24 mouse cellular contexts compared by ENCODE assay signal in genomic region chr13:73141302-73141701, GRCm38 (mm10).
DNase-seq lines count a peak whose midpoint lies in the region; ATAC-seq and TF ChIP-seq lines count a peak whose summit lies in the region.
"Had no signal": no experiment of that assay in that cellular context is flagged by ENCODE, and none has a peak within 500 bp of the region (broad histone marks: within the 10 kb centered on the region; RNA-seq: fewer than 3 reads in every experiment).

No protein-coding gene starts in this region.

- TF ChIP-seq POLR2A in brain, embryonic 14.5 days (IDR thresholded peaks at IDR 0.05; ENCODE audit: borderline replicate concordance, extremely low read depth, insufficient read depth, insufficient read length, poor library complexity, severe bottlenecking): no peak

- peaks cover 6% of the 10 kb centered on the region; the same call in 1 of the 2 replicates for H3K4me1 ChIP-seq in forebrain, embryonic 15.5 days
- H3K4me1 ChIP-seq in forebrain, embryonic 12.5 days: no peaks in the 10 kb centered on the region
- H3K4me1 ChIP-seq in heart, embryonic 11.5 days (ENCODE audit: control insufficient read depth, insufficient read depth, low read length): no peaks in the 10 kb centered on the region
- H3K4me1 ChIP-seq: embryonic facial prominence, embryonic 12.5 days; embryonic facial prominence, embryonic 15.5 days; heart, embryonic 13.5 days; hindbrain, embryonic 12.5 days; hindbrain, embryonic 15.5 days had no signal

- peak; percentile 51; the same call in 1 of the 2 replicates for ATAC-seq in forebrain, embryonic 15.5 days (replicated peaks)
- ATAC-seq in forebrain, embryonic 12.5 days (ENCODE audit: low FRiP score): no peak
- ATAC-seq in heart, embryonic 11.5 days (replicated peaks; ENCODE audit: insufficient number of reproducible peaks, low FRiP score, low TSS enrichment): no peak
- ATAC-seq: CD4-positive, CD25-positive, alpha-beta regulatory T cell, adult 4 months; intestine, postnatal 0 days had no signal

- no peaks in the 10 kb centered on the region for H3K36me3 ChIP-seq in forebrain, embryonic 15.5 days
- H3K36me3 ChIP-seq in forebrain, embryonic 12.5 days (replicated peaks): no peaks in the 10 kb centered on the region
- no peaks in the 10 kb centered on the region for H3K36me3 ChIP-seq in heart, embryonic 11.5 days (ENCODE audit: control insufficient read depth, insufficient read depth, low read length)
- H3K36me3 ChIP-seq: embryonic facial prominence, embryonic 12.5 days; embryonic facial prominence, embryonic 15.5 days; heart, embryonic 13.5 days; hindbrain, embryonic 12.5 days; hindbrain, embryonic 15.5 days had no signal

- H3K9me3 ChIP-seq in forebrain, embryonic 15.5 days: no peaks in the 10 kb centered on the region
- H3K9me3 ChIP-seq in forebrain, embryonic 12.5 days: no peaks in the 10 kb centered on the region
- H3K9me3 ChIP-seq in heart, embryonic 11.5 days (replicated peaks; ENCODE audit: control insufficient read depth, low read length): no peaks in the 10 kb centered on the region
- H3K9me3 ChIP-seq: embryonic facial prominence, embryonic 12.5 days; embryonic facial prominence, embryonic 15.5 days; hindbrain, embryonic 12.5 days had no signal

- H3K4me2 ChIP-seq in forebrain, embryonic 15.5 days (replicated peaks): no peak overlapping the region
- H3K4me2 ChIP-seq in forebrain, embryonic 12.5 days: no peak overlapping the region
- no peak overlapping the region for H3K4me2 ChIP-seq in heart, embryonic 11.5 days
- H3K4me2 ChIP-seq: embryonic facial prominence, embryonic 12.5 days; embryonic facial prominence, embryonic 15.5 days; heart, embryonic 13.5 days; hindbrain, embryonic 12.5 days; hindbrain, embryonic 15.5 days had no signal

- H3K27ac ChIP-seq in forebrain, embryonic 15.5 days (replicated peaks): no peak overlapping the region
- H3K27ac ChIP-seq in forebrain, embryonic 12.5 days: no peak overlapping the region
- H3K27ac ChIP-seq in heart, embryonic 11.5 days (ENCODE audit: low read depth, low read length): no peak overlapping the region
- H3K27ac ChIP-seq: embryonic facial prominence, embryonic 12.5 days; embryonic facial prominence, embryonic 15.5 days; gastrocnemius, adult 2 months; heart, embryonic 13.5 days; hindbrain, embryonic 12.5 days; hindbrain, embryonic 15.5 days had no signal

- peak; percentile 10 for DNase-seq in brain, adult 2 months (ENCODE audit: low read depth, low spot score)
- peak; percentile 79 for DNase-seq in brain, embryonic 14.5 days (ENCODE audit: low read depth)
- peak; percentile 2 for DNase-seq in telencephalon, adult 2 months (ENCODE audit: low read depth, low spot score)
- DNase-seq: adrenal gland, adult 2 months; adrenal gland, postnatal 14 days; cerebellum, adult 11 months; cerebellum, adult 2 months; cerebellum, adult 9-11 months; cerebellum, postnatal 25 days; gastrocnemius, adult 2 months; gastrocnemius, postnatal 14 days; heart, adult 18-20 months; heart, postnatal 14 days; kidney, adult 2 months had no signal

- TF ChIP-seq CTCF in brain, embryonic 14.5 days (IDR thresholded peaks at IDR 0.05; ENCODE audit: borderline replicate concordance, extremely low read depth, insufficient read depth, insufficient read length): no peak

- H3K9ac ChIP-seq in forebrain, embryonic 15.5 days (replicated peaks): no peak overlapping the region
- no peak overlapping the region for H3K9ac ChIP-seq in forebrain, embryonic 12.5 days
- H3K9ac ChIP-seq in heart, embryonic 11.5 days (ENCODE audit: low read depth, low read length): no peak overlapping the region
- H3K9ac ChIP-seq: embryonic facial prominence, embryonic 12.5 days; embryonic facial prominence, embryonic 15.5 days; heart, embryonic 13.5 days; hindbrain, embryonic 12.5 days; hindbrain, embryonic 15.5 days had no signal

- 68% methylated on average over 2 of the region's 2 CpGs for WGBS in forebrain, embryonic 15.5 days
- 89% methylated on average over 2 of the region's 2 CpGs for WGBS in forebrain, embryonic 12.5 days
- 81% methylated on average over 2 of the region's 2 CpGs for WGBS in heart, embryonic 11.5 days (ENCODE audit: insufficient replicate concordance)

- H3K27me3 ChIP-seq in forebrain, embryonic 15.5 days: no peaks in the 10 kb centered on the region
- no peaks in the 10 kb centered on the region for H3K27me3 ChIP-seq in forebrain, embryonic 12.5 days
- H3K27me3 ChIP-seq in heart, embryonic 11.5 days (ENCODE audit: control insufficient read depth, insufficient read depth, low read length): no peaks in the 10 kb centered on the region
- H3K27me3 ChIP-seq: embryonic facial prominence, embryonic 12.5 days; embryonic facial prominence, embryonic 15.5 days; heart, embryonic 13.5 days; hindbrain, embryonic 12.5 days; hindbrain, embryonic 15.5 days had no signal

- H3K4me3 ChIP-seq in forebrain, embryonic 15.5 days: no peak overlapping the region
- no peak overlapping the region for H3K4me3 ChIP-seq in forebrain, embryonic 12.5 days (replicated peaks)
- no peak overlapping the region for H3K4me3 ChIP-seq in heart, embryonic 11.5 days (ENCODE audit: low read depth, low read length)
- H3K4me3 ChIP-seq: embryonic facial prominence, embryonic 12.5 days; embryonic facial prominence, embryonic 15.5 days; gastrocnemius, adult 2 months; heart, embryonic 13.5 days; hindbrain, embryonic 12.5 days; hindbrain, embryonic 15.5 days had no signal

Comparison
In these comparisons a context has a peak if more than half of its experiments do, and no peak if none do; other contexts are left out.
1. DNase-seq: peak in every context shown above with its lines; median percentile 79 in brain, embryonic 14.5 days; 10 in brain, adult 2 months; 2 in telencephalon, adult 2 months.